Mouse (Mus musculus) hindbrain, embryonic 12.5 days (tissue): ENCODE results near the gene Plbd1. TPM values are rescaled to one million over a fixed set of nuclear protein-coding genes. Genes with fewer than 3 reads are reported as not detected.

Experiments used
- ATAC-seq: fragments of 200-750 bp; cut with Nextera tagmentation; 2 replicates; pipeline ENCODE4 v1.8.0; 2017; ENCODE audit warnings: moderate TSS enrichment; ENCODE audit not compliant: low FRiP score
- H3K27ac ChIP-seq: fragments of 300-500 bp; sonication (generic); 2 replicates; pipeline ENCODE4 v1.5.1; 2016; ENCODE audit warnings: mild to moderate bottlenecking
- H3K27me3 ChIP-seq: fragments of 300-500 bp; sonication (generic); 2 replicates; pipeline ENCODE4 v1.6.1; 2016; ENCODE audit warnings: mild to moderate bottlenecking
- H3K36me3 ChIP-seq: fragments of 300-500 bp; sonication (generic); 2 replicates; pipeline ENCODE4 v1.6.1; 2016; ENCODE audit warnings: mild to moderate bottlenecking
- H3K4me1 ChIP-seq: fragments of 300-500 bp; sonication (generic); 2 replicates; pipeline ENCODE4 v1.6.1; 2016
- H3K4me2 ChIP-seq: fragments of 300-500 bp; sonication (generic); replicated peaks from 2 replicates; pipeline ENCODE4 v1.6.1; 2016; ENCODE audit warnings: mild to moderate bottlenecking
- H3K4me3 ChIP-seq: fragments of 300-500 bp; sonication (generic); 2 replicates; pipeline ENCODE4 v1.5.1; 2016; ENCODE audit warnings: mild to moderate bottlenecking
- H3K9ac ChIP-seq: fragments of 300-500 bp; sonication (generic); 2 replicates; pipeline ENCODE4 v1.6.1; 2016; ENCODE audit warnings: mild to moderate bottlenecking, moderate library complexity
- H3K9me3 ChIP-seq: fragments of 300-500 bp; sonication (generic); replicated peaks from 2 replicates; pipeline ENCODE4 v1.6.1; 2016; ENCODE audit warnings: mild to moderate bottlenecking
- WGBS: fragments of 180-500 bp; shearing (Covaris S2); methylation state at CpG from one replicate; pipeline ENCODE4 v1.1.7; 2016; 5-methylcytosine and 5-hydroxymethylcytosine counted together
- polyA plus RNA-seq: library from polyadenylated mRNA; unstranded; fragments of >200 nt; fragmentation: Nextera tagmentation; extraction: Ambion mirVana; gene quantifications from 2 replicates; pipeline ENCODE4 v1.2.1, GENCODE M21; 2016

Gene Plbd1
- polyA plus RNA-seq, 1 experiment from 2014 or later, result 2.3 TPM

- no peak overlapping the region for H3K4me3 ChIP-seq
- no peak for ATAC-seq
- no peaks in the 10 kb centered on the region for H3K36me3 ChIP-seq
- no peak overlapping the region for H3K27ac ChIP-seq
- peaks cover 4% of the 10 kb centered on the region; the same call in 1 of the 2 replicates for H3K9me3 ChIP-seq
- H3K4me2 ChIP-seq, result no peak overlapping the region
- H3K9ac ChIP-seq, result no peak overlapping the region
- no peaks in the 10 kb centered on the region for H3K27me3 ChIP-seq
- WGBS, result 73% methylated on average over 7 of the region's 7 CpGs
- no peaks in the 10 kb centered on the region for H3K4me1 ChIP-seq
These were observed 10.7 kb upstream of the Plbd1 start for GRCm38 (mm10) chr6:136672467-136672866.

GRCm38 (mm10) chr6:136669274-136669673, 7.5 kb upstream of the Plbd1 start:
- H3K9me3 ChIP-seq, result peaks cover 4% of the 10 kb centered on the region; the same call in 1 of the 2 replicates
- H3K9ac ChIP-seq, result no peak overlapping the region
- no peak overlapping the region for H3K4me3 ChIP-seq
- no peaks in the 10 kb centered on the region for H3K27me3 ChIP-seq
- ATAC-seq, result no peak
- no peak overlapping the region for H3K4me2 ChIP-seq
- WGBS, result 42% methylated on average over 5 of the region's 5 CpGs
- H3K4me1 ChIP-seq, result no peaks in the 10 kb centered on the region
- no peak overlapping the region for H3K27ac ChIP-seq
- H3K36me3 ChIP-seq, result no peaks in the 10 kb centered on the region

GRCm38 (mm10) chr6:136668266-136668986, 6.7 kb upstream of the Plbd1 start:
- Histone ChIP-seq H3K36me3 (no peaks in the 10 kb centered on the region), H3K4me3 (no peak overlapping the region), H3K4me2 (no peak overlapping the region), H3K27me3 (peaks cover 5% of the 10 kb centered on the region; the same call in 1 of the 2 replicates), H3K9ac (no peak overlapping the region), H3K27ac (no peak overlapping the region), H3K9me3 (no peaks in the 10 kb centered on the region), H3K4me1 (no peaks in the 10 kb centered on the region)
- ATAC-seq, result no peak
- WGBS, result 57% methylated on average over 14 of the region's 14 CpGs

DNA sequence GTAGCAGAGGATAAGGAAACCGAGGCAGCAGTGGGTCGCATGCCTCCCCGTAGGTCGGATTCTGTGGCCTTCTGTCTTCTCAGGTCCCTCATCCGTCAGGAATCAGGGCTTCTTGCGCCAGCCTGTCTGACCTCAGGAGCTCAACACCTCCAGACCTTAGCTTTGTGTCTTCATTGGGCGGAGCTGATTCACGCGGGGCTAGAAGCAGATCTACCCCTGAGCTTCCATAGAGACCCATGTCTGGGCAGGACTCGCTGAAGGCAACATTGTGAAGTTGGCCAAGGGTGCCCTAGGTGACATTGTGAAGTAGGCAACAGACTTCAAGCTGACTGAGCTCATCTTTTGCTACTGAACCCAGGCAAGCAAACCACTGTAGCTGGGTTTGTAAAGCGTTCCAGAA, 335 bp upstream of the Plbd1 start:
- Histone ChIP-seq H3K27ac (no peak overlapping the region), H3K9ac (no peak overlapping the region), H3K4me1 (peaks cover 8% of the 10 kb centered on the region), H3K27me3 (peaks cover 35% of the 10 kb centered on the region), H3K9me3 (no peaks in the 10 kb centered on the region), H3K4me3 (peak overlapping the region; percentile 29; the same call in 1 of the 2 replicates), H3K4me2 (peak overlapping the region; percentile 54), H3K36me3 (no peaks in the 10 kb centered on the region)
- WGBS, result 20% methylated on average over 11 of the region's 11 CpGs
- ATAC-seq, result no peak

DNA sequence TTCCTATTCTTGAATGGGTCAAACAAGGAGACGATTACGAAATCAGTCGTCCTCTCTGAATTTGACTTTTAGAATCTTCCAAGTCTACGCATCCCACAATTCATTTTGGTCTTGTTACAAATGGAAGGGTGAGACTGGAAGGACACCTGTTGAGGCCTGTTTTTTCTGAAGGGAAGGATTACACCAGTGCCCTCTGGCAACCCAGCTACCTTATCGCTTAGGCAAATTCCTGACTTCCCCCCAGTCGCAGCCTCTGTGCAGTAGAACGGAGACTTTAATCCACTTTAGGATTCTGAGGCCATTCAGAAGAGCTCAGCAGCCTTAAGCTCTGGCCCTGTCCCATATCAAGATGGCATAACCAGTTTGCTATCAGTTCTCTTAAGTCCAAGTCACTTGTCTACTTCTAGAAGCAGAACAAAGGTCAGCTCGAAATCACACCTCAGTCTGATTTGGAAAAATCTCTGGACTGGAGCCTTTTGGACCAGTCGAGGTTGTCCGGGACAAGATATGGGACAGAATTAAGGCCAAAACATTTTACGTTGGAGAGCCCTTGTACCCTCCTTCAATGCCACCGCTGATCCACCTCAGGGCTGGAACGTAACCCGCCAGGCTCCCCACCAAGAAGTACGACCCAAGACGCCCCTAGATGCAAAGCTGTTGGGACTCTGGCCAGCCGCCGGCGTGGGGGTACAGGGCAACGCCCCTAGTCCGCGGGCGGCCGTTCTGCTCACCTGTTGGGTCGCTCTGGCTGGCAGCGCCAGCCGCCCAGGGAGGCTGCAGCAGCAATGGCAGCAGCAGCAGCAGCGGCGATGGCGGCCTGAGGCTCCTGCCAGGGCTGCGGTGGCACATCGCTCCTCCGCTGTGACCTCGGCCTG, 660 bp downstream of the Plbd1 start:
- peak overlapping the region; percentile 29 for H3K4me3 ChIP-seq
- no peak overlapping the region for H3K27ac ChIP-seq
- no peaks in the 10 kb centered on the region for H3K36me3 ChIP-seq
- no peaks in the 10 kb centered on the region for H3K9me3 ChIP-seq
- peaks cover 8% of the 10 kb centered on the region for H3K4me1 ChIP-seq
- H3K9ac ChIP-seq, result 0 out of 2 replicates have a peak overlapping the region, but pooled peaks have one; percentile 20
- H3K27me3 ChIP-seq, result peaks cover 35% of the 10 kb centered on the region
- peak overlapping the region; percentile 54 for H3K4me2 ChIP-seq
- 17% methylated on average over 34 of the region's 34 CpGs for WGBS
- ATAC-seq, result no peak

- H3K27ac ChIP-seq, result no peak overlapping the region
- no peak overlapping the region for H3K9ac ChIP-seq
- peaks cover 35% of the 10 kb centered on the region for H3K27me3 ChIP-seq
- H3K4me2 ChIP-seq, result no peak overlapping the region
- H3K9me3 ChIP-seq, result no peaks in the 10 kb centered on the region
- WGBS, result 90% methylated on average over 9 of the region's 9 CpGs
- peaks cover 8% of the 10 kb centered on the region for H3K4me1 ChIP-seq
- no peak for ATAC-seq
- no peak overlapping the region for H3K4me3 ChIP-seq
- H3K36me3 ChIP-seq, result no peaks in the 10 kb centered on the region
These were observed 2.5 kb downstream of the Plbd1 start for GRCm38 (mm10) chr6:136659226-136659625.

DNA sequence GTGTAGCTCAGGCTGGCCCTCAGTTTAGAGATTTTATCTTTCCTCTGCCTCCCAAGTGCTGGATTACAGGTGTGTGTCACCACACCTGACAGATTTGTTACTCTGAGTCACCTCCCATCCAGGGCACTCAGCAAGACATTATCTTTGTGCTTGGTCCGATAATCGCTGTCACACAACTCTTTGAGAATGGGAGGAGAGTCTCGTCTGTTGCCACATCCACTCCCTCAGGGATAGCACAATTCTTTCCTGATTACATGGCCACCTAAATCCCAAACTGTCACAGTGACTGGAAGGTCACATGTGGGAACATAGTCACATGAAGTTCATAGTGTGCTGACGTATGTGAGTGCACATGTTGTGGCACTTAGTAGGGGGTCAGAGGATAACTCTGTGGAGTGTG, 3.4 kb downstream of the Plbd1 start:
- Histone ChIP-seq H3K36me3 (no peaks in the 10 kb centered on the region), H3K4me2 (no peak overlapping the region), H3K27ac (no peak overlapping the region), H3K4me3 (no peak overlapping the region), H3K27me3 (peaks cover 29% of the 10 kb centered on the region), H3K4me1 (peaks cover 8% of the 10 kb centered on the region), H3K9ac (no peak overlapping the region), H3K9me3 (no peaks in the 10 kb centered on the region)
- 84% methylated on average over 4 of the region's 4 CpGs for WGBS
- no peak for ATAC-seq

GRCm38 (mm10) chr6:136655786-136656185, 5.9 kb downstream of the Plbd1 start:
- no peak overlapping the region for H3K4me3 ChIP-seq
- ATAC-seq, result no peak
- no peaks in the 10 kb centered on the region for H3K9me3 ChIP-seq
- peaks cover 7% of the 10 kb centered on the region for H3K27me3 ChIP-seq
- whole genome bisulfite sequencing, result 71% methylated on average over 11 of the region's 11 CpGs
- no peaks in the 10 kb centered on the region for H3K36me3 ChIP-seq
- H3K4me2 ChIP-seq, result no peak overlapping the region
- no peak overlapping the region for H3K9ac ChIP-seq
- H3K4me1 ChIP-seq, result no peaks in the 10 kb centered on the region
- no peak overlapping the region for H3K27ac ChIP-seq

GRCm38 (mm10) chr6:136654470-136654869, 7.3 kb downstream of the Plbd1 start:
- Histone ChIP-seq H3K9me3 (no peaks in the 10 kb centered on the region), H3K4me3 (no peak overlapping the region), H3K36me3 (no peaks in the 10 kb centered on the region), H3K4me2 (no peak overlapping the region), H3K4me1 (no peaks in the 10 kb centered on the region), H3K27ac (no peak overlapping the region), H3K27me3 (no peaks in the 10 kb centered on the region), H3K9ac (no peak overlapping the region)
- ATAC-seq, result no peak
- 94% methylated on average over 20 of the region's 20 CpGs for WGBS

DNA sequence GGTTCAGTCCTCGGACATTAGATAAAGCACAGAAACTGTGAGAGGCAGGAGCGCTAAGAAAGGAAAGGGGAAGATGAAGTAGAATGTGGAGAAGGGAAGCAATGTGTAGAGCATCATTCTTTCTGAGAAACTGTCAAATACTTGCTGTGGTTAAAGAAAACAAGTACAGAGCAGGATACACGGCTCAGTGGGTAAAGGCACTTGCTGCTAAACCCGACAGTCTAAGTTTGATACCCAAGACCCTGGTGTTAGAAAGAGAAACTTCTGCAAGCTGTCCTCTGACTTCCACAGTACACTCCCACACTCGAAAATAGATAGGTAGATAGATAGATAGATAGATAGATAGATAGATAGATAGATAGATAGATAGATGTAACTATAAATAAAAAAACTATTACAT, 8.4 kb downstream of the Plbd1 start:
- no peaks in the 10 kb centered on the region for H3K27me3 ChIP-seq
- H3K9me3 ChIP-seq, result no peaks in the 10 kb centered on the region
- no peaks in the 10 kb centered on the region for H3K4me1 ChIP-seq
- 55% methylated on average over 5 of the region's 5 CpGs for WGBS
- H3K36me3 ChIP-seq, result no peaks in the 10 kb centered on the region
- no peak overlapping the region for H3K4me2 ChIP-seq
- ATAC-seq, result no peak
- no peak overlapping the region for H3K4me3 ChIP-seq
- H3K27ac ChIP-seq, result no peak overlapping the region
- no peak overlapping the region for H3K9ac ChIP-seq

- 92% methylated on average over 8 of the region's 8 CpGs for WGBS
- Histone ChIP-seq H3K4me3 (no peak overlapping the region), H3K36me3 (no peaks in the 10 kb centered on the region), H3K9ac (no peak overlapping the region), H3K27me3 (no peaks in the 10 kb centered on the region), H3K4me2 (no peak overlapping the region), H3K9me3 (no peaks in the 10 kb centered on the region), H3K4me1 (no peaks in the 10 kb centered on the region; the same call in 1 of the 2 replicates), H3K27ac (no peak overlapping the region)
- ATAC-seq, result no peak
These were observed 11.1 kb downstream of the Plbd1 start for GRCm38 (mm10) chr6:136650664-136651063.

GRCm38 (mm10) chr6:136647455-136647861, 14.3 kb downstream of the Plbd1 start:
- H3K4me1 ChIP-seq, result no peaks in the 10 kb centered on the region; the same call in 1 of the 2 replicates
- 0 out of 2 replicates have a peak, but pooled peaks cover 5% of the 10 kb centered on the region for H3K9me3 ChIP-seq
- 72% methylated on average over 10 of the region's 10 CpGs for WGBS
- H3K27me3 ChIP-seq, result no peaks in the 10 kb centered on the region
- no peak overlapping the region for H3K27ac ChIP-seq
- no peaks in the 10 kb centered on the region for H3K36me3 ChIP-seq
- no peak overlapping the region for H3K9ac ChIP-seq
- H3K4me2 ChIP-seq, result no peak overlapping the region
- no peak overlapping the region for H3K4me3 ChIP-seq
- ATAC-seq, result no peak
